Mouse (Mus musculus) frontal cortex, postnatal 25 days (tissue): Measurements from ENCODE around the gene Eif3m.

Experiments
- DNase-seq, 2 experiments: peaks; one replicate each; pipeline ENCODE4 v3.0.0; 2022; ENCODE audit warnings: low spot score in 2 of 2

The Eif3m gene

DNA sequence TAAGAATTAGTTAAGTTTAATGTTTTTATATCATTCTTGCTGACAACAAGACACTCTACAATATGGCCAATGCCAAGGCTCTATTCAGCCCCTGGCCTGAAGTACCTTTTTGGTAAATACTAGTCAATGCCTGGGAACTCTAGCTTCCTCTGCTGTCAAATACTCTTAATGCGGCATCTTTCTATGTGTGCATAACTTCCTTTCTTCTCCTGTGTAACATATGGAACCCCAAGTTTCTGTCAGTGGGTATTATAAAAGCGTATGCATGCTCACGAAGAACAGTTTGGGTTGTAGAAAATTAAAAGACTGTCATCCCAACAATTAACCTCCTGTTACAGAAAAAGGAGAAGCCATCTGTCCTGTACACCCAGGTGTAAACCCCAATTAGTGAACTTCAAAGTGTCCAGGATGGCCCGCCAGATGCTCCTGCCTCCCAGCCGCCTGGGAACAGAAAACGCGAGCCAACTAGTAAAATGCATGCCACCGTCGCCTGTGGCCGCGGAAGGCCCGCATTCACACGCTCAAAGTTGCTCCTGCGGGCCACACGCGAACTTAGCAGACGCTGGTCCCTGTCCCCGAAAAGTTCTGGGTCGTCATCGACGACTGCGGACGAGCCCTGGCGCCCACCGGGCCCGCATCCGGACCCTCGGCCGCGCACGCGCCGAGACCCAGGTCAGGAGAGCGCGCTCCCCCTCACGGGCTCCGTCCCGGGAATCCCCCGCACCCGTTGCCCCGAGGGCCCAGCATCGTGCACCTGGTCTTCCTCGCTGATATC is 501 bp downstream of the Eif3m start:
- no peak for DNase-seq

GRCm38 (mm10) chr2:105007236-105007635 is 9.6 kb downstream of the Eif3m start:
- no peak for DNase-seq

DNA sequence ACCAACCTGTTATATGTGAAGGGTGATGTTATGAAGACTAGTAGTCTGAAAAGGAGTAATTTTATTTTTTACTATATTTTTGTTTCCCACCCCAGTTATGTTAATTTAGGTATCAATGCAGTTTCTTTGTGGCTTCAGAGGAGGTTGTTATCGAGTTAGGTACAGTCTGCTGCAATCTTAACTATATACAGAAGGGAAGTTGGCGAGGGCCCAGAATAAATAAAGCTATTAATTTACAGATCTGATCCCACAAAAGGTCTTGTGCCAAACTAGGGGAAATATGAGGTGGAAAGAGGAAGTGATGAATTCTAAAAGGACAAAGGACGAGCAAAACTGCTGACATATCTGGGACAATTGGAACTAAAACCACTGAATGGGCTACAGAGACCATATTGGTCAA is 20.7 kb downstream of the Eif3m start:
- no peak for DNase-seq

DNA sequence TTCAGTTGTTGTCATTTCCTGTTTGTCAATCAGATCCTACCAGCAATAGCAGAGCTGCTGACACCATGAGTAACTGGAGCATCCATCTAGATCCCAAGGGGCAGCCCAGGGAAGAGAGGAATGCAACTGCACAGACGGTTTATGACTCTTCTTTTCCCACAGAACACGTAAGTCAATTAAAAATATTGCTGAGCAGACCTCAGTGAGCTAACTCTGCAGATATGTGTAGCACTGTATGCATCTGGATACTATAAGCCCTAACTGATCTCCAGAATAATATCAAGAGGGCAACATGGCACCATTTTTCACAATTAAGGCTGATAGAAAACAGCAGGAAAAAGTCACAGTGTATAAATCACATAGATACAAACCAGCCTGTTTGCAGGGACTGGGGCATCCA is 22.4 kb downstream of the Eif3m start:
- DNase-seq = no peak

DNA sequence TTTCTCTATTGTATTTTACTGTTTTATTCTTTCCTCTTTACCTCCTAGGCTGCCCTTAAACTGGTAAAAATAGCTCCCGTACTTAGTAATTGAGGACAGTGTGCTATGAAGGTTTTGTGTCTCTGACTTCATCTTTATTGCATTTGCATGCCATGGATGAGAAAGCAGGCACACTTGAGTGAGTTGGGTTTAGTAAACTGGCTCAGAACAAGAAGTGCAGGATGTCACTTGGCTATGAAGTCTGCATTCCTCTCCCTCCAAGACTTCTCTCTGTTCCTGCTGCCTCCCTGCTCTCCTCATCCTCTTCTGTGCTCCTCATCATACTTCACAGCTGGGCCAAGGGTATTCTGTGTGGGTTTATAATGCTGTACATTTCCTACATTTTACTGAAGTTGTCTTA is 27.9 kb downstream of the Eif3m start:
- no peak for DNase-seq

DNA sequence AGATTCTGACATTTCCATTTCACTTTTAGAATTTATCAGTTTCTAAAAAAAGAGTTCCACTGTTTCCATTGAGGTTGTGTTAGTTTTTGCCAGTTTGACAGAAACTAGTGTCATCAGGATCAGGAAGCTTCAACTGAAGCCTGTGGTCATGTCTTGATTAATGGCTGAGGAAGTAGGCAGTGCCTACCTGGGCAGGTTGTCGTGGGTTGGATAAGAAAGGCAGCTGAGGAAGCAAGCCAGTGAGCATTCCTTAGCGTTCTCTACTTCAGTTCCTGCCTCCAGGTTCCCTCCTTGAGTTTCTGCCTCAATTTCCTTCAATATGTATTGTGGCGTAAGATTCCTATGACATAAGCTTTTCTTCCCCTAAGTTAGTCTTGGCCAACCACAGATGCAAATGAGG is 31.1 kb downstream of the Eif3m start:
- no peak for DNase-seq

DNA sequence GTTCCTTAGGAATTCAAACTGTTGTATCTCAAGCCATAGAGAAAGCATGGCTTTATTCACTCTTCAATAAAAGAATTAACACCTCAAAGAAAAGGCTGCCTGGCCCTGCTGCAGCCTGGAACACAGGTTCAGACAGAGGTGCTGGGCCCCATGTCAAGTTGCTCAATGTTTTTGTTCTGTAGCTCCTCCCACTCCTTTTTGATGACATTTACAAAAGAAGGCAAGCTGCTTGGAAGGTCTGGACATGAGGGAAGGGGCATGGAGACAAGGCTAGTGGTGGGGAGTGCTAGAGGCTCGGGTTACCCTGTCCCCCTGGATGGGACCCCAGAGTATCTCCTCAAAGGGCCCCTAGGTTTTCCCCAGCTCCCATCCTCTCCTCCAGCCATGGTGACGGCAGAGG is 35.2 kb downstream of the Eif3m start:
- DNase-seq = no peak

DNA sequence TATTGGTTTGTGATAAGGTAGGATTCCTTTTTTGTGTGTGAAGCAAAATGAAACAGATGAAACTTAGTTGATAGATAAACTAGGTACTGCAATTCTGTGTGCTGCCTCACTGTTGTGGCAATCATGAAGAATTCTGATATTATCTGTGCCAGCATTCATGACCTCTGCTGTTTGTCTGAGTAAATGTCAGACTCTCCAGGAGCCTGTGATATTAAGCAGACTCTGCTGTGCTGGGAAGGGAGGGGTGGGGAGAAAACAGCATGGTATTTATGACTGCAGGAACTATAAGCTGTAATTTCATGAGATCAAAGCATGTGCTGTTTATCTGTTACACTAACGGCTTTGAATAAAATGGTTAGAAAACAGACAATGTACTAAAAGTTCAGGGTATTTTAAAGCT is 52.4 kb downstream of the Eif3m start:
- DNase-seq = no peak
